In genomic region chr2:158985529-158986148, GRCm38 (mm10) we compare ENCODE assay signal across 8 mouse cellular contexts.
DNase-seq lines count a peak whose midpoint lies in the region; ATAC-seq and TF ChIP-seq lines count a peak whose summit lies in the region.

No protein-coding gene starts in this region.

- WGBS in neural tube, embryonic 15.5 days = 77% methylated on average over 17 of the region's 17 CpGs

- no peaks in the 10 kb centered on the region for H3K27me3 ChIP-seq in neural tube, embryonic 15.5 days (replicated peaks)

- H3K9me3 ChIP-seq in neural tube, embryonic 15.5 days (replicated peaks) = no peaks in the 10 kb centered on the region

- no peaks in the 10 kb centered on the region for H3K4me1 ChIP-seq in neural tube, embryonic 15.5 days

- no peak overlapping the region for H3K4me3 ChIP-seq in neural tube, embryonic 15.5 days (replicated peaks)
- no peak overlapping the region for H3K4me3 ChIP-seq in layer of hippocampus, adult 2 months

- ATAC-seq in neural tube, embryonic 15.5 days (ENCODE audit: low FRiP score) = no peak
- ATAC-seq in erythroid progenitor cell, adult 5-6 weeks (replicated peaks; ENCODE audit: low FRiP score, poor library complexity, severe bottlenecking) = no peak

- H3K4me2 ChIP-seq in neural tube, embryonic 15.5 days = no peak overlapping the region

- DNase-seq in heart, postnatal 14 days = peak; percentile 23 to 61
- DNase-seq in heart, adult 9 months (ENCODE audit: low spot score in 2 of 2) = no peak
- DNase-seq in neural tube, embryonic 10.5 days (ENCODE audit: extremely low spot score, low spot score) = peak; percentile 50
- peak; percentile 23 to 63 for DNase-seq in layer of hippocampus, adult 2 months (ENCODE audit: low spot score in 2 of 2)
- peak; percentile 72 for DNase-seq in testis, postnatal 10 days (ENCODE audit: low spot score)
- DNase-seq in spleen, postnatal 14 days (ENCODE audit: low spot score in 2 of 2) = no peak

- no peak for TF ChIP-seq CTCF in layer of hippocampus, adult 2 months (conservative IDR thresholded peaks at IDR 0.05)

- H3K36me3 ChIP-seq in neural tube, embryonic 15.5 days = no peaks in the 10 kb centered on the region

- H3K9ac ChIP-seq in neural tube, embryonic 15.5 days (replicated peaks) = no peak overlapping the region

- H3K27ac ChIP-seq in neural tube, embryonic 15.5 days (replicated peaks) = no peak overlapping the region
- H3K27ac ChIP-seq in layer of hippocampus, adult 2 months = no peak overlapping the region

- intact Hi-C loops in heart, postnatal 14 days (cut with DNase I) = loop anchor here (5.0 kb wide), 1 partner anchor 63 kb away; no protein-coding TSS in a partner anchor

Comparison
In these comparisons a context has a peak if more than half of its experiments do, and no peak if none do; other contexts are left out.
1. DNase-seq: peak in heart, postnatal 14 days (2 of 2), neural tube, embryonic 10.5 days (single experiment), layer of hippocampus, adult 2 months (2 of 2) and testis, postnatal 10 days (single experiment); none in heart, adult 9 months (0 of 2) and spleen, postnatal 14 days (0 of 2).